Mouse (Mus musculus) adrenal gland, postnatal 25 days (tissue): Measurements from ENCODE around the gene Cmip. TPM values are rescaled to one million over a fixed set of nuclear protein-coding genes. Genes with fewer than 3 reads are reported as not detected.

Source experiments
- DNase-seq: peaks from one replicate; pipeline ENCODE4 v3.0.0; 2021; ENCODE audit warnings: mixed read lengths
- total RNA-seq: library from RNA; stranded (reverse); gene quantifications from 2 replicates; pipeline ENCODE4 v1.2.3, GENCODE M21; 2021

The Cmip gene
- total RNA-seq, 1 experiment from 2014 or later, result 121 TPM

- DNase-seq, result no peak
These were observed 92.0 kb downstream of the Cmip start for GRCm38 (mm10) chr8:117348718-117349394.

GRCm38 (mm10) chr8:117349541-117349940 is 92.7 kb downstream of the Cmip start:
- no peak for DNase-seq

GRCm38 (mm10) chr8:117352098-117352497 is 95.2 kb downstream of the Cmip start:
- DNase-seq, result no peak

- no peak for DNase-seq
These were observed 98.4 kb downstream of the Cmip start for GRCm38 (mm10) chr8:117355111-117355831.

- peak; percentile 41 for DNase-seq
These were observed 99.3 kb downstream of the Cmip start for GRCm38 (mm10) chr8:117356109-117356672.

GRCm38 (mm10) chr8:117357491-117358467 is 100.9 kb downstream of the Cmip start:
- peak; percentile 81 for DNase-seq

GRCm38 (mm10) chr8:117360172-117360930 is 103.5 kb downstream of the Cmip start:
- no peak for DNase-seq

GRCm38 (mm10) chr8:117361595-117362437 is 105.0 kb downstream of the Cmip start:
- no peak for DNase-seq

GRCm38 (mm10) chr8:117362438-117362726 is 105.5 kb downstream of the Cmip start:
- DNase-seq, result no peak

GRCm38 (mm10) chr8:117363291-117363690 is 106.4 kb downstream of the Cmip start:
- DNase-seq, result peak; percentile 66

- DNase-seq, result peak; percentile 60
These were observed 107.7 kb downstream of the Cmip start for GRCm38 (mm10) chr8:117364374-117365160.

- peak; percentile 32 for DNase-seq
These were observed 109.6 kb downstream of the Cmip start for GRCm38 (mm10) chr8:117366475-117366874.

GRCm38 (mm10) chr8:117367441-117367840 is 110.6 kb downstream of the Cmip start:
- DNase-seq, result no peak

- DNase-seq, result peak; percentile 34
These were observed 111.9 kb downstream of the Cmip start for GRCm38 (mm10) chr8:117368781-117369180.

GRCm38 (mm10) chr8:117370009-117370408 is 113.1 kb downstream of the Cmip start:
- DNase-seq, result no peak

GRCm38 (mm10) chr8:117371189-117371588 is 114.3 kb downstream of the Cmip start:
- DNase-seq, result no peak

- DNase-seq, result no peak
These were observed 115.2 kb downstream of the Cmip start for GRCm38 (mm10) chr8:117372070-117372469.

- no peak for DNase-seq
These were observed 116.2 kb downstream of the Cmip start for GRCm38 (mm10) chr8:117373001-117373428.

- no peak for DNase-seq
These were observed 117.2 kb downstream of the Cmip start for GRCm38 (mm10) chr8:117374087-117374486.

GRCm38 (mm10) chr8:117376997-117377396 is 120.1 kb downstream of the Cmip start:
- no peak for DNase-seq
